Mouse (Mus musculus): ENCODE results near the gene Rassf6.

GRCm38 (mm10) chr5:90556052-90556451 is 84.4 kb downstream of the Rassf6 start:
- TF ChIP-seq POLR2A (IDR thresholded peaks at IDR 0.05; ENCODE audit: insufficient read depth, low read depth, low read length), result no peak
- no peak for TF ChIP-seq CTCF (IDR thresholded peaks at IDR 0.05)
- no peak for TF ChIP-seq EP300 (IDR thresholded peaks at IDR 0.05; ENCODE audit: insufficient read depth, low read depth, low read length)

Measured in heart, adult 2 months (tissue).